Mouse (Mus musculus) thymus, adult 2 months (tissue): ENCODE measurements at regions not wholly inside any gene's neighbourhood (a gene's known extent, or its start where the extent isn't known, plus 50 kb on each side); places are given as distances from the start of the nearest gene placed in this dataset.

Source experiments
- CTCF ChIP-seq: fragments of 200-500 bp; IDR thresholded peaks from 2 replicates; pipeline ENCODE4 v1.5.1; 2012; ENCODE audit warnings: mild to moderate bottlenecking, control low read depth, low read length, moderate library complexity, borderline replicate concordance; ENCODE audit not compliant: control insufficient read depth, poor library complexity, insufficient read depth; ENCODE audit errors: extremely low read depth
- POLR2A ChIP-seq: fragments of 200-500 bp; IDR thresholded peaks from 2 replicates; pipeline ENCODE4 v1.6.1; 2012; ENCODE audit warnings: mild to moderate bottlenecking, low read length, control low read depth, moderate library complexity; ENCODE audit not compliant: control insufficient read depth, poor library complexity, insufficient read depth; ENCODE audit errors: extremely low read depth

GRCm38 (mm10) chr1:73354447-73354846 lies 338.7 kb upstream of the Tnp1 start:
- TF ChIP-seq POLR2A: no peak
- TF ChIP-seq CTCF: no peak
